ENCODE assay signal across 9 mouse cellular contexts in the genomic region with DNA sequence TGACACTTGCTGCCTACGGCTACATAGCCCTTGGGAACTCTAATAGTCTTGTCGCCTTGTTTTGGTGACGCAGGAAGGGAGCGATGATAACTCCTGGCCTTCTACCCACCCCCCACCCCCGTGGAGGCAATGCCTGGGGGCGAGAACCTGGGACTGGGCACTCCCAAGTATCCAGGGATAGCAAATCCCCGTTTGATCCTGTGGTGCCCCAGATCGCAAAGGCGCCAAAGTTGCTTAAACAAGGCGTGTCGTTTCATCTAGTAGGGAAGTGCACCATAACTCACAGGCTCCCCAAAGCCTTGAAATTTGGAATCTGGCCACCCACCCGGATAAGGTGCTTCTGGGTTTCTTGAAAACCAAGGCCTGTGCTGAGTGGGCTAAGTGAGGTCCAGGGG. TPM values are rescaled to one million over a fixed set of nuclear protein-coding genes. Genes with fewer than 3 reads are reported as not detected.
DNase-seq lines count a peak whose midpoint lies in the region; ATAC-seq lines count a peak whose summit lies in the region.
"Had no signal": no experiment of that assay in that cellular context is flagged by ENCODE, and none has a peak within 500 bp of the region (broad histone marks: within the 10 kb centered on the region; RNA-seq: fewer than 3 reads in every experiment).

No protein-coding gene starts in this region.

- peak; percentile 74; the same call in 1 of the 2 replicates for ATAC-seq in forebrain, embryonic 14.5 days
- ATAC-seq in midbrain, embryonic 13.5 days: peak; percentile 74; the same call in 1 of the 2 replicates

- H3K4me1 ChIP-seq in forebrain, embryonic 14.5 days (ENCODE audit: control insufficient read depth, insufficient read depth, low read length): peaks cover 12% of the 10 kb centered on the region
- peaks cover 27% of the 10 kb centered on the region for H3K4me1 ChIP-seq in midbrain, embryonic 13.5 days (replicated peaks)

- no peak overlapping the region; the same call in 1 of the 2 replicates for H3K27ac ChIP-seq in forebrain, embryonic 14.5 days (ENCODE audit: low read depth, low read length)
- H3K27ac ChIP-seq in midbrain, embryonic 13.5 days: peak overlapping the region; percentile 55; the same call in 1 of the 2 replicates

- peak overlapping the region; percentile 82 for H3K9ac ChIP-seq in forebrain, embryonic 14.5 days (ENCODE audit: low read length)
- H3K9ac ChIP-seq in midbrain, embryonic 13.5 days (replicated peaks): peak overlapping the region; percentile 83

- peak overlapping the region; percentile 69 for H3K4me3 ChIP-seq in forebrain, embryonic 14.5 days (ENCODE audit: low read depth, low read length)
- H3K4me3 ChIP-seq in midbrain, embryonic 13.5 days (replicated peaks): peak overlapping the region; percentile 68

- H3K36me3 ChIP-seq in forebrain, embryonic 14.5 days (ENCODE audit: control insufficient read depth, insufficient read depth, low read length): peaks cover 12% of the 10 kb centered on the region
- H3K36me3 ChIP-seq in midbrain, embryonic 13.5 days: peaks cover 11% of the 10 kb centered on the region

- peak; percentile 38 to 39 for DNase-seq in adrenal gland, postnatal 36 days
- DNase-seq in adrenal gland, adult 2 months: no peak
- peak; percentile 26 for DNase-seq in spleen, adult 12 weeks (ENCODE audit: low spot score)
- DNase-seq in spleen, postnatal 14 days (ENCODE audit: low spot score in 2 of 2): no peak
- no peak for DNase-seq in forebrain, embryonic 14.5 days (ENCODE audit: low spot score)
- DNase-seq in kidney, postnatal 36 days: peak; percentile 31 to 49
- DNase-seq in left cerebral cortex, postnatal 10 days (ENCODE audit: extremely low spot score in 1 of 2, low spot score in 2 of 2): no peak

- 1% methylated on average over 12 of the region's 12 CpGs for WGBS in forebrain, embryonic 14.5 days
- WGBS in midbrain, embryonic 13.5 days: under 1% methylated on average over 12 of the region's 12 CpGs

- H3K4me2 ChIP-seq in forebrain, embryonic 14.5 days (ENCODE audit: low read length): peak overlapping the region; percentile 83
- H3K4me2 ChIP-seq in midbrain, embryonic 13.5 days (replicated peaks): peak overlapping the region; percentile 72

- H3K9me3 ChIP-seq in forebrain, embryonic 14.5 days (replicated peaks; ENCODE audit: control insufficient read depth, low read length): no peaks in the 10 kb centered on the region
- H3K9me3 ChIP-seq in midbrain, embryonic 13.5 days: no peaks in the 10 kb centered on the region

- intact Hi-C loops in left cerebral cortex, postnatal 10 days (cut with DNase I): no loop called here

- no peaks in the 10 kb centered on the region for H3K27me3 ChIP-seq in forebrain, embryonic 14.5 days (replicated peaks; ENCODE audit: control insufficient read depth, insufficient read depth, low read length)
- H3K27me3 ChIP-seq in midbrain, embryonic 13.5 days: no peaks in the 10 kb centered on the region

RNA-seq across cellular contexts. Expression of gene Smim11, which starts 0.3 kb away (rescaled TPM):
- total RNA-seq in adrenal gland, postnatal 36 days (2021): 10 to 100 TPM; 56.5 to 61.6 TPM
- 10 to 100 TPM; 69.5 to 72.8 TPM for total RNA-seq in adrenal gland, adult 2 months (2021)
- 75.0 and 78.7 TPM in 2 replicates for polyA plus RNA-seq in adrenal gland, adult 2 months (2012; rRNA removed)
- polyA plus RNA-seq in forebrain, embryonic 14.5 days (2014; fragmentation: Nextera tagmentation; extraction: Ambion mirVana): 95.3 and 110 TPM in 2 replicates
- polyA plus RNA-seq in midbrain, embryonic 13.5 days (2015; fragmentation: Nextera tagmentation; extraction: Ambion mirVana): 94.2 and 109 TPM in 2 replicates
- total RNA-seq in left cerebral cortex, postnatal 10 days (2021): 10 to 100 TPM; 13.3 to 13.6 TPM

RNA-seq across cellular contexts. Expression of gene Kcne2, which starts 9.2 kb away (rescaled TPM):
- total RNA-seq in adrenal gland, postnatal 36 days (2021): under 1 TPM in 1 of 2 experiments, not detected in 1; 0.16 TPM
- not detected for total RNA-seq in adrenal gland, adult 2 months (2021)
- not detected in 2 replicates for polyA plus RNA-seq in adrenal gland, adult 2 months (2012; rRNA removed)
- 17.6 and 19.4 TPM in 2 replicates for polyA plus RNA-seq in forebrain, embryonic 14.5 days (2014; fragmentation: Nextera tagmentation; extraction: Ambion mirVana)
- polyA plus RNA-seq in midbrain, embryonic 13.5 days (2015; fragmentation: Nextera tagmentation; extraction: Ambion mirVana): 2.2 and 5.3 TPM in 2 replicates
- under 1 TPM; 0.21 to 0.34 TPM for total RNA-seq in left cerebral cortex, postnatal 10 days (2021)
- total RNA-seq: heart, postnatal 10 days had no signal

RNA-seq across cellular contexts. Expression of gene Fam243, which starts 19.8 kb away (rescaled TPM):
- total RNA-seq in adrenal gland, postnatal 36 days (2021): not detected
- not detected for total RNA-seq in adrenal gland, adult 2 months (2021)
- polyA plus RNA-seq in adrenal gland, adult 2 months (2012; rRNA removed): not detected in 2 replicates
- 0.13 TPM in 1 of 2 replicates, not detected in the other for polyA plus RNA-seq in forebrain, embryonic 14.5 days (2014; fragmentation: Nextera tagmentation; extraction: Ambion mirVana)
- not detected in 2 replicates for polyA plus RNA-seq in midbrain, embryonic 13.5 days (2015; fragmentation: Nextera tagmentation; extraction: Ambion mirVana)
- not detected for total RNA-seq in left cerebral cortex, postnatal 10 days (2021)

RNA-seq across cellular contexts. Expression of gene Kcne1, which starts 57.9 kb away (rescaled TPM):
- not detected for total RNA-seq in adrenal gland, postnatal 36 days (2021)
- under 1 TPM in 1 of 2 experiments, not detected in 1; 0.17 TPM for total RNA-seq in adrenal gland, adult 2 months (2021)
- 0.41 TPM in 1 of 2 replicates, not detected in the other for polyA plus RNA-seq in adrenal gland, adult 2 months (2012; rRNA removed)
- polyA plus RNA-seq in forebrain, embryonic 14.5 days (2014; fragmentation: Nextera tagmentation; extraction: Ambion mirVana): 0.10 TPM in 1 of 2 replicates, not detected in the other
- polyA plus RNA-seq in midbrain, embryonic 13.5 days (2015; fragmentation: Nextera tagmentation; extraction: Ambion mirVana): 0.12 TPM in 1 of 2 replicates, not detected in the other
- not detected for total RNA-seq in left cerebral cortex, postnatal 10 days (2021)

Comparison
In these comparisons a context has a peak if more than half of its experiments do, and no peak if none do; other contexts are left out.
1. DNase-seq: peak in adrenal gland, postnatal 36 days (2 of 2), spleen, adult 12 weeks (single experiment) and kidney, postnatal 36 days (2 of 2); none in adrenal gland, adult 2 months (single experiment), spleen, postnatal 14 days (0 of 2), forebrain, embryonic 14.5 days (single experiment) and left cerebral cortex, postnatal 10 days (0 of 2).